Mouse (Mus musculus): ENCODE data around the gene 1700025G04Rik.
"Not testable (repeated sequence)": the region's sequence is repeated elsewhere in the genome, so short reads cannot be mapped to it uniquely, and the experiment has no call there.

The 1700025G04Rik gene

DNA sequence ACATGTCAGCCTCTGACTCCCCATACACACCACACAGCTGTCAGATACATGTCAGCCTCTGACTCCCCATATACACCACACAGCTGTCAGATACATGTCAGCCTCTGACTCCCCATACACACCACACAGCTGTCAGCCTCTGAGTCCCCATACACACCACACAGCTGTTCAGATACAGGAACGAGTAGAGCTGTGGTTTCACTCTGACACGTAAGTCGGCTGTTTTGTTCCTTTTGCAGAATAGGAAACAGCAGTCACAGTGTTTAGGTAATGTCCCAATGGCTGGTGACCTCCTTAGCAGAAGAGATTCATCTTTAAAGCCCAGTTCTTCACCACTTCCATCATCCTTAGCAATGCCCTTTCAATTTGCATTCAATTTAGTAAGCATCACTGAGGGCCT, 287.1 kb downstream of the 1700025G04Rik start:
- intact Hi-C loops (cut with DNase I): not testable (repeated sequence)

All from adrenal gland (tissue).